Mouse (Mus musculus) olfactory bulb, adult 2 months (tissue): ENCODE data around the gene Zfp980.
"Not testable (repeated sequence)": the region's sequence is repeated elsewhere in the genome, so short reads cannot be mapped to it uniquely, and the experiment has no call there.

Source experiments
- CTCF ChIP-seq: fragments of 200-500 bp; IDR thresholded peaks from 2 replicates; pipeline ENCODE4 v1.5.1; 2012; ENCODE audit warnings: low read depth, mild to moderate bottlenecking, low read length, moderate library complexity; ENCODE audit not compliant: insufficient read depth
- POLR2A ChIP-seq: fragments of 200-500 bp; IDR thresholded peaks from 2 replicates; pipeline ENCODE4 v1.6.1; 2012; ENCODE audit warnings: mild to moderate bottlenecking, low read depth, low read length, moderate library complexity; ENCODE audit not compliant: insufficient read depth

DNA sequence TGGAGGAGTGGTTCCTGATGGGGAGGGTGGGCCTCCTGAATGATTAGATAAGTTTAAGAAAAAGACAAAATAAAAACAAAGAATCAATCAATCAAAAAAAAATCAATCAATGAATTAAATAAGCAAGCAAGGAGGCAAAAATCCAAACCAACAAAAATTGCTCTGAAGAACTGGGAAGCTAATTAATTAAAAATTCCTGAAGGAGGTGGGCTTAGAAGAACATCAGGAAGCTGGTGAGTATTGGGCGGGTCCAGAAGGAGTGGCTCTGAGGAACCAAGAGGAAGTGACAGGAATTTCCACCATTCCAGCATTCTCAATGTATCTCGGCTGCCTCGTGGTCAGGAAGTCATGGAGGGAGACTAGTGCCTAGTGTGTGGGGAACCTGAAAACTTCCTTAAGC is at the start of gene Zfp980:
- not testable (repeated sequence) for TF ChIP-seq CTCF, POLR2A
